Mouse (Mus musculus): ENCODE results near the gene Lrrc23. TPM values are rescaled to one million over a fixed set of nuclear protein-coding genes. Genes with fewer than 3 reads are reported as not detected.

The Lrrc23 gene
- 8.5 and 10.6 TPM in 2 replicates for polyA plus RNA-seq (2012; rRNA removed)

DNA sequence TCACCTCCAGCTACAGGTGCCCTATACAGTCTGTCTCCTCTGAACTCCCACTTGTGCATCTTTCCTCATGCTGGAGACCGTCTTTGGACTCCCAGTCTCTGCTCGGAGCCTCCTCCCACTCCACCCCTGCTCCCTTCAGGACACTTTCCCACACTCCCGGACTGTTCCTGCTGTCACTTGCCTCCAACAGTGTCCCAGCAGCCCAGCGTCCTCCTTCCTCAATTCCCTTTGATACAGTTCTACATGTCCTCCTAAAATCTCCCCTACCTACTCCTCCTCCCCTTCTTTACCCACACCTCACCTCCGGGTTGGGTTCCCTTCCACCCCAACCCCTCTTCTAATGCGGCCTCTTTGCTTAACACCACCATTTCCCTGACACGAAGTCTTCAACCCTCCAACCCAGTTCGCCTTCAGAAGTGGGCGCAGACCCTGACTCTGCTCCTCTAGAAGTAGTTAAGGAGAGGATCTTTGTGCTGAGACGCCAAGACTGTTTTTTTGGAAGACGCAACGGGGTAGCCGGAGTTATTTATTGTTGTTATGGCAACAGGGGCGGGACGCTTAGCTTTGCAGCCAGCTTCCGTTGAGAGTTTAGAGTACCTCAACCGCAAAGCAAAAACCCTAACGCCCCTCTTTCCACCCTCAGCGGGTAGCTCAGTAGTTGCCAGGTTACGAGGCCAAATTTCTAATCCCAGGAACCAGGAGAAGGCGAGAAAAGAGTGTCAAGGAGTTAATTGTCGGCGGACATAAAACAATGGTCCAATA, at the start of gene Lrrc23:
Gene Lrrc23, minus strand, starts transcription at position 506 of the 762 bp plus-strand sequence.

DNA sequence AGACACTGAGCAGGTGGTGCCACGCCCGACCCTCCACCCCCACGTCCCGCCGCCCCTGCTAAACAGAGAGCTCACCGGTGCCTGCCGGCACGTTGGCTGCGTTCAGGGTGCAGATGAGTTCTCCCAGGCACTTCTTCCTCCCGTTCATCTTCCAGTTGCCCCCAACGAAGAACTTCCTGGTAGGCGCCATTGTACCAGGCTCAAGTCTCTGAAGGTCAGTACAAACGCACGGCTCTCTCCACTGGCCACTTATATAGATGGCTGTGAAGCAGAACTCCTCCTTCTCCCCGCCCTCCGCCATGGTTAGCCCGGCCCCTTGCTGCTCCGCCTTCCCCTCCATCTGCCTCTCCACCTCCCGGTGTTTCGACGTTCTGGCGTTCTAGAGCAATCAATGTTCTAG, 34.4 kb upstream of the Lrrc23 start, which contains the start of gene Tpi1:
Gene Tpi1, minus strand, starts transcription at position 364 of the 400 bp plus-strand sequence.

DNA sequence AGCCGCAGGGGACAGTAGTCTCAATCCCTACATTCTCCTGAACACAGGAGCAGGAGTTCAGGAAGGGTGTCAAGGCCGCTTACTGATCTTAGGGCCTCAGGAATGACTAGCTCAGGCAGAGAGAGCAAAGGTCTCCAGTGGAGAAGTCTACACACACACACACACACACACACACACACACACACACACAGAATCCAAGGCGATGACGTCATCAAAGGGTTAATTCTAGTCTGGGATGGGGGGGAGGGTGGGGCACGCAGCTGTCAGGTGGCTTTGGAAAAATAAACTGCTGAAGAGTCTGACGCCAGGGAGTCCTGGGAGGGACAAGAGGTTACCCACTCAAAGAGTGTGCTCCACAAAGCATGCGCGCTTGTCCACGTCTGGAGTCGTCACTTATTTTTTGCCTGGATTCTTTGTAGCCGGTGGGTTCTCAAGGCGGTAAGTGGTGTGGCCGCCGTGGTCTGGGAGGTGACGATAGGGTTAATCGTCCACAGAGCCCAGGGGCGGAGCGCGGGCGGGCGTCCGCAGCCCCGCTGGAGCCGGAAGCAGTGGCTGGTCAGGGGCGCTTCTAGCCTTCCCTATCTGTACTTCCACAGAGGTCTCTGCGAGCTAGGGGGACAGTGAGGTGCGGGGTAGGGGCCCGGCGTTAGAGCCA, 29.0 kb upstream of the Lrrc23 start, which contains the start of gene Spsb2:
Gene Spsb2, plus strand, starts transcription at position 304 of the 655 bp plus-strand sequence.

DNA sequence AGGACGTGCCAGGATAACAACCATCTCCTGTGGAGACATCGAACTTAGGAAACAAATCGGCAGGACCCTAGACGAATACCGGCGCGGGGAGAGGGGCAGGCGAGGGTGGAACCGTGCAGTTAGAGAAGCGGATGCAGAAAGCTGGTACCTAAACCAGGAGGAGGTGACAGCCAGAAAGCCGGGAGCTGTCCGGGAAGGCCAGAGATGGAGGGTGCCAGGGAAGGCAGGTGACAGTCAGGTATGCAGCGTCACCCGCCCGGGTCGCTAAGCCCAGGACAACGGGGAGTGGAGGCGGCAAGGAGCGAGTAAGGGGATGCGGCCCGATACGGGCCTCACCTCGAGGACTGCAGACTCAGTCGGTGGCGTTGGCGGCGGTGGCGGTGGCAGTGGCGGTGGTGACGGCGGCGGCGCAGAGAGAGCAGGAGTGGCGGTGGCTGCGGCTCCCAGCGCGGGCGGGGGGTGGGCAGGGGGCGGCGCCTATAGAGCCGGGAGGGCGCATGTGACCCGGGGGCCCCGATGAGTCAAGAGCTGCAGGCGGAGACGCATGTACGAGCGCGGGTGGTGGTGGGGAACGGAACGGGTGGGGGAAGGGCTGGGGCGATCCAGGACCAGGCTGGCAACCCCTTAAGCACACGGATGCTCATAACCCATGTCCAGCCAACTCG, 10.3 kb downstream of the Lrrc23 start, which contains the start of gene Eno2:
Gene Eno2, minus strand, starts transcription at position 573 of the 665 bp plus-strand sequence.

DNA sequence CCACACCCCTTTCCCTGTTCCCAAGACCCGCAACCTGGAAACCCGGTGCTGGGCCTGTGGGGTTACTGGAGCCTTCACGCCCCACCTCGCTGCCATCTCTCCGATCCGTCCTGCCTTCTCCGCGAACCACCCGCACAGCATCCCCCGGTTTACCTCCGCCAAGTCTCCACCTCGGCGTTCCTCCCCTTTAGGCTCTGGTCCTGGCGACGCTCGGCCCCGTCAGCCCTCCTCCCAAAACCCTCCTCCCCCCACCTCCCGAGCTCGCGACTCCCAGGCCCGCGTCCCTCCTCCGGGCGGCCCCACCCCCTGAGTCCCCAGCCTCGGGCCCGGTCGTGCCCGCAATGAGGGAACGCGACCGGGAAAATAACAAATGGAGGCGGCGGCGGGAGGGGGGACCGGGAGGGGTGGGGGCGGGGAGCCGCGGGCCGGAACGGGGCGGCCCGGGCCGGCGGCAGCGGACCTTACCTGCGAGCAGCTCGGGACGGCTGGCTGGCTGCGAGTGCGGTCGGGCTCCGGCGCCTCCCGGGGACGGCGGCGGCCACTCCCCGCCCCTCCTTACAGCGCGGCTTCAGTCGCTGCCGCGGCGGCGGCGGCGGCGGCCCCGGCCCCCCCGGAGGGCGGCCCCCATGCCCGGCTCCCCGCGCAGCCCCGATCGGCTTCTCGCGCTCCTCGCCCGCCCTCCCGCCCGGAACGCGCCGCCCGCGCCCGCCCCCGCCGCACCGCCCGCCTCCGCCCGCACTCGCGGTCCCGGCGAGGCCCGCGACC, 23.5 kb downstream of the Lrrc23 start, which contains the start of the genes Gm45234 and Atn1:
Gene Gm45234, minus strand, starts transcription at position 191 of the 765 bp plus-strand sequence.
Gene Atn1, minus strand, starts transcription at position 694 of the 765 bp plus-strand sequence.

DNA sequence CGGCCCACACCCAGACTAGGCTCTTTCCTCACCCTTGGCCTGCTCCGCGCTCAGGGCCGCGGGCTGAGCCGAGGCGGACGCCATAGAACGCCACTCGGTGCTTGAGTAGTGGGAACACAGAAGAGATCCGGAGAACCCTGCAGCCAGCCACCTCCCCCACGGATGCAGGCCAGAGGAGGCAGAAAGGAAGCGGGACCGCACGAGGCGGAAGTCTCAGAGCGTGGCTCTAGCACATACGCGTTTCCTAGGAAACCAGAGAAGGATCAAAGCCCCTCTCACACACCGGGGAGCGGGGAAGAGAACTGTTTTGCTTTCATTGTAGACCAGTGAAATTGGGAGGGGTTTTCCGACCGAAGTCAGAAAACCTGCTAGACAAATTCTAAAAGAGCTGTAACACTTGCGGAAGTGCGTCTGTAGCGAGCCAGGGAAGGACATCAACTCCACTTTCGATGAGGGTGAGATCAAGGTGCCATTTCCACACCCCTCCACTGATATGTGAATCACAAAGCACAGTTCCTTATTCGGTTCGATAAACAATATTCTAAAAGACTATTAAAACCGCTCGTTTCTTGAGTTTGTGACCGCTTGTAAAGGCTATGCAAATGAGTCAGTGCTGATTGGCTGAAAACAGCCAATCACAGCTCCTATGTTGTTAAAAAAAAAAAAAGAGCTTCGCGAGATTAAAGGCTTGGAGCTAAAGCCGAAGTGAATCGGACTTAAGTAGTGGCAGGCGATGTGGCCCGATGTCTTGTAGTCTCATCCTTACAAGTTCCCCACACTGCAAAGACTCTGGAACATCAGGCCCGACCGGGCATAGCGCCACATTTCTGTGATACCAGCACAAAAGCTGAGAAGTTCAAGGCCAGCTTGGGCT, 38.4 kb downstream of the Lrrc23 start, which contains the start of gene Grcc10:
Gene Grcc10, minus strand, starts transcription at position 487 of the 874 bp plus-strand sequence.

DNA sequence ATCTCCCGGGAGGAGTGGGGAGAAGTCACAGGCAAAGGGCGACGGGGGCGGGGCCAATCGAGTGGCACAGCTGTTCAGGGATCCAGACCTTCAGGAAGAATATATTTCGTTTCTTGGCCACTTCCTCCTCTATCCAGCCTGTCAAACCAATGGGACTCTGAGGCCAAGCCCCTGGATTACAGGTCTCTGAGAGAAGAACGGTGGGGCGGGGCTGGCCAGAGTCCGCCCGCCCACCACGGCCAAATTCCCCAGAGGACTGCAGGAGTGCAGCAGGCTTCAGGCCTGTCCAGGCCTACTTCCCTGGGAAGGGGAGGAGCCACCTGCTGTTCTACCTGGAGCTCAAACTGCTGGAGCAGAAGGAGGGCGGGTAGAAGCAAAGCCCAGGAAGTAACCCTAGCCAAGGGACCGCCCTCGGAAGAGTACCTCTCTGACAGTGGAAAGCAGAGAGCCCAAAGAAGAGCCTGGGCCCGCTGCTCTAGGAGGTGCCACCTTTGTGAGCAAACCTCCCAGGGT, 41.0 kb downstream of the Lrrc23 start, which contains the start of gene Ptpn6:
Gene Ptpn6, minus strand, starts transcription at position 204 of the 513 bp plus-strand sequence.

Other genes with a start within 250 kb of the Lrrc23 start
- gene C1s1, start 237.4 kb downstream of the Lrrc23 start, polyA plus RNA-seq (2012; rRNA removed) = 1.8 and 2.3 TPM in 2 replicates
- not detected in 2 replicates for gene C1rb, start 209.4 kb downstream of the Lrrc23 start, polyA plus RNA-seq (2012; rRNA removed)
- gene C1s2, start 143.6 kb downstream of the Lrrc23 start, polyA plus RNA-seq (2012; rRNA removed) = 0.74 and 0.79 TPM in 2 replicates
- 48.3 and 54.5 TPM in 2 replicates for gene Lpcat3, start 116.7 kb downstream of the Lrrc23 start, polyA plus RNA-seq (2012; rRNA removed)
- 93.9 and 100 TPM in 2 replicates for gene Emg1, start 67.5 kb downstream of the Lrrc23 start, polyA plus RNA-seq (2012; rRNA removed)
- 139 and 149 TPM in 2 replicates for gene Phb2, start 67.4 kb downstream of the Lrrc23 start, polyA plus RNA-seq (2012; rRNA removed)
- 2.6 and 2.9 TPM in 2 replicates for gene Ptpn6, start 41.0 kb downstream of the Lrrc23 start, polyA plus RNA-seq (2012; rRNA removed)
- gene Grcc10, start 38.4 kb downstream of the Lrrc23 start, polyA plus RNA-seq (2012; rRNA removed) = 564 and 575 TPM in 2 replicates
- gene Gm45234, start 23.7 kb downstream of the Lrrc23 start, polyA plus RNA-seq (2012; rRNA removed) = not detected in 2 replicates
- gene Atn1, start 23.2 kb downstream of the Lrrc23 start, polyA plus RNA-seq (2012; rRNA removed) = 53.4 and 64.6 TPM in 2 replicates
- 119 and 125 TPM in 2 replicates for gene Eno2, start 10.1 kb downstream of the Lrrc23 start, polyA plus RNA-seq (2012; rRNA removed)
- gene Spsb2, start 28.9 kb upstream of the Lrrc23 start, polyA plus RNA-seq (2012; rRNA removed) = 4.8 and 7.0 TPM in 2 replicates
- gene Tpi1, start 34.6 kb upstream of the Lrrc23 start, polyA plus RNA-seq (2012; rRNA removed) = 410 and 448 TPM in 2 replicates
- gene Usp5, start 49.8 kb upstream of the Lrrc23 start, polyA plus RNA-seq (2012; rRNA removed) = 147 and 151 TPM in 2 replicates
- 23.5 and 24.3 TPM in 2 replicates for gene Cdca3, start 49.8 kb upstream of the Lrrc23 start, polyA plus RNA-seq (2012; rRNA removed)
- gene Gnb3, start 60.5 kb upstream of the Lrrc23 start, polyA plus RNA-seq (2012; rRNA removed) = 0.63 and 2.5 TPM in 2 replicates
- gene P3h3, start 78.0 kb upstream of the Lrrc23 start, polyA plus RNA-seq (2012; rRNA removed) = 140 and 149 TPM in 2 replicates
- 132 and 136 TPM in 2 replicates for gene Gpr162, start 84.3 kb upstream of the Lrrc23 start, polyA plus RNA-seq (2012; rRNA removed)
- 0.13 and 0.17 TPM in 2 replicates for gene Cd4, start 108.5 kb upstream of the Lrrc23 start, polyA plus RNA-seq (2012; rRNA removed)
- gene Lag3, start 132.0 kb upstream of the Lrrc23 start, polyA plus RNA-seq (2012; rRNA removed) = 2.9 and 3.3 TPM in 2 replicates
- 1,878 and 2,539 TPM in 2 replicates for gene Ptms, start 140.4 kb upstream of the Lrrc23 start, polyA plus RNA-seq (2012; rRNA removed)
- gene Mlf2, start 151.7 kb upstream of the Lrrc23 start, polyA plus RNA-seq (2012; rRNA removed) = 582 and 592 TPM in 2 replicates
- 141 and 143 TPM in 2 replicates for gene Cops7a, start 185.8 kb upstream of the Lrrc23 start, polyA plus RNA-seq (2012; rRNA removed)
- 66.2 and 72.7 TPM in 2 replicates for gene Pianp, start 217.0 kb upstream of the Lrrc23 start, polyA plus RNA-seq (2012; rRNA removed)
- 71.6 and 74.2 TPM in 2 replicates for gene Zfp384, start 229.4 kb upstream of the Lrrc23 start, polyA plus RNA-seq (2012; rRNA removed)